Mouse (Mus musculus) cerebellum, adult 9-10 months (tissue): Measurements from ENCODE around the gene Rfwd3.
"Not testable (repeated sequence)": the region's sequence is repeated elsewhere in the genome, so short reads cannot be mapped to it uniquely, and the experiment has no call there.

Source experiments
- DNase-seq: peaks from one replicate; pipeline ENCODE4 v3.0.0; 2022

Gene Rfwd3

GRCm38 (mm10) chr8:111282093-111282492 lies 17.9 kb downstream of the Rfwd3 start:
- no peak for DNase-seq

DNA sequence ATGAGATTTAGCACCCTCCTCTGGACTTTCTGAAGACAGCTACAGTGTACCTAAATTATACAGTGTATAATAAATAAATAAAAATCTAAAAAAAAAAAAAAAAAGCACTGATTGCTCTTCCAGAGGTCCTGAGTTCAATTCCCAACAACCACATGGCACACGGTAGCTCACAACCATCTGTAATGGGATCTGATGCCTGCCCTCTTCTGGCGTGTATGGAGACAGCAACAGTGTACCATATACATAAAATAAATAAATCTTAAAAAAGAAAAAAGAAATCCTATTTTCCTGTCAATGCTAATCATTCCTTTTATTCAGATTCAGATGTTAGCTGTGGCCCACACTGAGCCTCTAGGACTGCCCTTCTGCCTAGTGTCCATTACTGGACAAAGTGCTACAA lies 31.7 kb downstream of the Rfwd3 start:
- no peak for DNase-seq

- not testable (repeated sequence) for DNase-seq
Observed at GRCm38 (mm10) chr8:111266161-111266560, 33.9 kb downstream of the Rfwd3 start.

DNA sequence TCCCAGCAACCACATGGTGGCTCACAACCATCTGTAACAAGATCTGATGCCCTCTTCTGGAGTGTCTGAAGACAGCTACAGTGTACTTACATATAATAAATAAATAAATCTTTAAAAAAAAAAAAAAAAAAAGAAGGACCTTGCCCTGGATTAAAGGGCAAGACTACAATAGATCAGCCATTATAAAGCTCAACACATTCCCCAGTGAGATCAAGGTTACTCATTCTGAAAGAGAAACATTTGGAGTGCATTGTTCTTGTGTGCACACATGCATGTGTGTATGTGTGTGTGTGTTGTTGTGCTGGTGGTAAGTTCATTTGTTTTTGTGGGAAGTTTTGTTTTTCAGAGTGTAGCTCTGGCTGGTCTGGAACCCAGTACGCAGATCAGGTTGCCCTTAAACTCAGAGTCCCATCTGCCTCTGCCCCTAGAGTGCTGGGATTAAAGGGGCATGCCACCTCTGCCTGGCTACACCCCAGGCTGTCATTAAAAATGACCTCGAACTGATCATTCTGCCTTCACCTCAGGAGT lies 35.3 kb downstream of the Rfwd3 start:
- no peak for DNase-seq

DNA sequence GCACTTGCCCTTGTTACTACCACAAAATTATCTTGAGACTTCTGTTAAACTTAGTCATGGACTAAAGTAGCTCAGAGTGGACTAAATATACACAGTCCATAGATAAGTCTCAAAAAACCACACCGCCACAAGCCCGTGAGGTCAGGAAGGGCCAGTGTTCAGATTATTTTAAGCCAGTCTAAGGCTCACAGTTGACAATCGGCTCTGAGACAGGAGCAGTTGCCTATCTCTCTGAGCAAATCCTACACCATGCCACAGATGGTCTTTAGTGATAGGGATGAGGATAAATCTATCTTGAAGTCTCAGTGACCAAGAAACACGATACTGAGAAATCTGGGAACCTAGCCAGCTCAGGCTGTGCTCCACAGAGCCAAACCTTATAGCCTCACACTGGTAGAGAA lies 38.0 kb downstream of the Rfwd3 start:
- DNase-seq = no peak

DNA sequence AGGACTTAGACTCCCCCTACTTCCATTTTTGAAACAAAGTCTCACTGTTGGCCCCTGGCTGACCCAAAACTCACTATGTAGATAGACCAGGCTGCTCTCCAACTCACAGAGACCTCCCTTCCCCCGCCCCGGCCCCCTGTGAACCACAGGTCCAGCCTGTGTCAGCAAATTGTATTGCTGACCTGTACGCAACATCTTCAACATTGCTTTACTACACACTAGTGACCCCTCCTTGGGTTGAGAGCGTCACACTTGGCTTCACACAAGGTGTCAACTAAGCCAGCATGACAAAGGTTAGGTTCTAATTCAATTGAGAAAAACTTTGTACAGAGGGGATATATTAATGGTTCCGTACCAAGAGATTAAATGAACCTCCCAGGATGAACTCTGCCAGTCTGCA lies 39.8 kb downstream of the Rfwd3 start:
- DNase-seq = peak; percentile 27

DNA sequence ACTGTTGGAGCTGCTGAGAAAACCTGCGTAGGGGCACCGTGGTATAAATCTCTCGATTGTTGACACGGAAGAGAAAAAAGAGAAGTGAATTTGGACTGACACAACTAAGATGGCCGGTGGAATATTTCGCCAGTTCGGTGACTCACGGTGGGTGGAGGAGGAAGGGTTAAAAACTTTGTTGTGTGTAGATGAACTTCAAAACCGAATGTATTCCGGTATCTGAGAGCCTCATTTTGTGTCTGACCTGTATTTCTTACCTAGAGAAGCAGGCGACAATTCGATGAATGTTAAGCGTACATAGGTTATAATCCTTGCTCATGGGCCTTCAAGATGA lies 40.6 kb downstream of the Rfwd3 start:
- DNase-seq = no peak

GRCm38 (mm10) chr8:111258631-111259407 lies 41.2 kb downstream of the Rfwd3 start, which contains the start of gene Glg1:
Gene Glg1 (minus strand): TSS chr8:111259216.
- DNase-seq = peak; percentile 91

- no peak for DNase-seq
Observed at GRCm38 (mm10) chr8:111258010-111258630, 41.9 kb downstream of the Rfwd3 start.

DNA sequence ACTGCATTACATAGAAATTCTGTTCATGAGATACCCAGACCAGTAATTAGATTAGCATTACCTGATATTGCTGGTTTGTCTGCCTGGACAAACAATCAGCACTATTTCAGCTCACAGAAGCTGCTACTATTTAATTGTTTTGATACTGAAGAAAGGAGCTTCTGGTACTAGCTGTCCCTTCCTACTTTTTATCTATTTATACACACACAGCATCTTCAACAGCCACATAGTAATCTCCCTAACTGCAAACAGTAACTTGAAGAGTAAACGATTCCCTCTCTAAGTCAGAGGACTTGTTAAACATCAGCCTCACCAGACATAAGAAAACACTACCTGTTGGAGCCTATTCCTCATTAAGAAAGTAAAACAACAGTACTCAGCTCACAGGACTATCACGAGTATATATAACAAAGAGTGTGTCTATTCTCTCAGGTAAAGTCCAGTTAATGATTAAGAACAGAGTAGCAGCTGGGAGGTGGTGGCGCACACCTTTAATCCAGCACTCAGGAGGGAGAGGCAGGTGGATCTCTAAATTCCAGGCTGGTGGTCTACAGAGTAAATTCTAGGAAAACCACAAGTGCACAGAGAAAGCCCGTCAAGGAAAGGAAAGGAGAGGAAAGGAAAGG lies 47.4 kb downstream of the Rfwd3 start:
- no peak for DNase-seq

DNA sequence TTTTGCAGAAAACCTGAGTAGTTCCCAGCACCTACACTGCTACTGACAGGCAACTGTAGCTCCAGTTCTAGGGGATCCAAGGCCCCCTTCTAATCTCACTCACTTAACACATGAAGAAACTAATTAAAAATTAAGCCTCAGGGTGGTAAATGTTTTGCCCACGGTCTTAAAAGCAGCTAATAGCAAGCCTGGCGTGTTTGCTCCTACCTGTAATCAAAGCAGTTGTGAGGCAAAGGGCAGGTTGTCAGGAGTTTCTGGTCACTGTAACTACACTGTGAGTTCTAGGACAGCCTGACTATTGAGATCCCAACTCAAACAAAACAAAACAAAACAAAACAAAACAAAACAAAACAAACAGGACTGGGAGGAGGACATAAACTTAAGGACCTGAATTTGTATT lies 49.9 kb downstream of the Rfwd3 start:
- no peak for DNase-seq

DNA sequence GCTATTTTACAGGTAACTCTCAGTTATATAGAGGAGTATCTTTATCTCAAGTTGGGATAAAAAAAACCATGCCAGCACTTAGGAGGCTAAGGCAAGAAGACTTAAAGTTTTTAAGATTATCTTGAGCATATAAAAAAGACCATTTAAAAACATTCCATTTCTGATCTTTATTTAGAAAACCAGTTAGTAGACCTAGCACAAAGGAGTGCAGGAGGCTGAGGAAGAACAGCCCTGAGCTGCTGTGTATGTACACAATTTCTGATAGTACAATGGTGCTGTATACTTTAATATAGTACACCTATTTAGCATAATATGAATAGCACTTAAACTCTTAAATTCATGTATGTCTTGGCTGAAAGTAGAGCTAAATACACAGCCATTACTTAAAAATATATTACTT lies 51.9 kb downstream of the Rfwd3 start:
- no peak for DNase-seq

DNA sequence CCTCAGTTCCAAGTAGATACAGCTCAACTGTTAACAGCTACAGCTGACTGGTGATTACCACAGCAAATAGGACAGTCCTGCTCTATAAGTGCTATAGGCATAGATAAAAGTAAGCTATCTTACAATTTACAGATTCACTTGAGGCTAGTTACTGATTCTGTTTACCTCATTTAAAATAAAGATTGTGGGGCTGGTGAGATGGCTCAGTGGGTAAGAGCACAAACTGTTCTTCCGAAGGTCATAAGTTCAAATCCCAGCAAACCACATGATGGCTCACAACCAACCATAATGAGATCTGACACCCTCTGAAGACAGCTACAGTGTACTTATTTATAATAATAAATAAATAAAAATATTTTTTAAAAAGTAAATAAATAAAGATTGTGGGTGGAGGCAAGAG lies 53.2 kb downstream of the Rfwd3 start:
- DNase-seq = not testable (repeated sequence)

DNA sequence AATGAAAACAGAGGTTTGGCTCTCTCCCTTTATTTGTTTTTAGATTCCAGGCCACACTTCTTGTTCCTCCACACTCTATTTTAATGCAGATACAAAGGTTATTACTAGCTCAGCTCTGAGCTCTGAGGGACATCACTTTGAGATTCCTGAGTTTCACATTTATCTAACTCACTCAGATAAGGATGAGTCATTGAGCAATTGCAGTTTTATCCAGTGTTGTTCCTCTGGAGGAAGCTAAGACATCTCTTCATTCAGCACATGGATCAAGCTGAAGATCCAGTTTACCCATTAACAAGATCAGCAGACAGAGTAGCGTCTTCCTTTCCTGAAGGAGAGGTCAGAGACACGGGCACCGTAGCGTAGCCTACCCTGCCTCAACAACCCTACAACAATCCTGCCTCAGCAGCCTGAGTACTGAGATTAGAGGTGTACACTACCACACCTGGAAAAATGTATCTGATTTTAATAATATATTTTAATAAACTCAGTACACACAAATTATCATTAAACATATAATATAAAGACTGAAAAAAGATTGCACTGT lies 53.7 kb downstream of the Rfwd3 start:
- DNase-seq = no peak

DNA sequence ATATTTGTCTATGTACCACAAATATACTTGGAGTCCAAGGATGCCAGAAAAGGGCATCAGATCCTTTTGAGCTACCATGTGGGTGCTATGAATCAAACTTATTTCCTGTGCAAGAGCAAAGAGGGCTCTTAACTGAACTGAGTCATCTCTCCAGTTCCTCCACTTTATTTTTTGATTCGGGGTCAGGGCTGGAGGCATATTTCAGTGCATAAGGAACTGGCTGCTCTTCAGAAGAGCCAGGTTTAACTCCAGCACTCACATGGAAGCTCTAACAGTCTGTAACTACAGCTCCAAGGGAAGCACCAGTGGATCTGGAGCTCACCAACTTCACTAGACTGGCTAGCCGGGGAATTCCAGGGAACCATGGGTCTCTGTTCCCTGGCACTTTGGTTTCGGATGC lies 62.7 kb downstream of the Rfwd3 start:
- no peak for DNase-seq

DNA sequence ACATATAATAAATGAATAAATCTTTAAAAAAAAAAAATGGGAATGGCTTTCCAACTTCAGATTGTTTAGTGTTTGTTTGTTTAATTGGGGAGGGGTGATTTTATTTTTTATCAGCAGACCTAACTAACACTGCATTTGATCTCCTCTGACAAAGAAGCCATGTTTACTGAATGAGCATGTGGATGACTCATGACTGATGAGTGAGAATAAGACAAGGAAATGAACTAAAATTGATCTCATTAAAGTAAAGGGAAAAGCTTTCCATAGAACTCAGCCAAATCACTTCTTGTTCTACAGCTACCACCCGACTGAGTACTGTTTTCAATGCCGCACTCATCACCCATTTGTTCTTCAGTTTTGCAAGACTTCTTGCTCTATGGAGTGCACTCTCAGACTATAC lies 66.3 kb downstream of the Rfwd3 start:
- DNase-seq = no peak

DNA sequence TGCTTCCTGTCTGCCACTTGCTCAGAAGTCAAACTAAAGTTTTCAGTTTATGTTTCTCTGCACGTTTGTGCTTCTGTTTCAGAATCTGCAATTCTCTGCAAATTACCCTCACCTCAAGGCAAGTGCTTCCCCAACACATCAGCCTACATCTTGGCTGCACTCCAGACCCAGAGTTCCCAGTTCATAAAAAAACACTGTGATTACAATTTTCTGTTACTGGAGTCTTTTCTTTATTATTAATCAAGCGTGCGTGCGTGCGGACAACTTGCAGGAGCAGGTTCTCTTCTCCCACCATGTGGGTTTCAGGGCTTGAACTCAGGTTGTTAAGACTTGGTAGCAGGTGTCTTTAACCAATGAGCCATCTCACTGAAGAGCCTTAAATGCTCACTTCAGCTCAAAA lies 75.9 kb downstream of the Rfwd3 start:
- DNase-seq = no peak
